Mouse (Mus musculus): ENCODE data around the gene Qk. TPM values are rescaled to one million over a fixed set of nuclear protein-coding genes. Genes with fewer than 3 reads are reported as not detected.
A peak's percentile ranks its signal among the peaks of the same experiment; 100 is the strongest.

Qk gene
- polyA plus RNA-seq, 1 experiment, result 326 TPM

- Histone ChIP-seq H3K4me1 (ENCODE audit: control insufficient read depth, insufficient read depth, insufficient read length, low read length) (peaks cover 9% of the 10 kb centered on the region), H3K27ac (replicated peaks; ENCODE audit: low read depth, low read length) (peak overlapping the region; percentile 83), H3K4me3 (ENCODE audit: insufficient read depth, low read depth, low read length) (peak overlapping the region; percentile 71)
Observed at GRCm38 (mm10) chr17:10334957-10335690, 15.5 kb upstream of the Qk start.

GRCm38 (mm10) chr17:10334481-10334880 is 14.8 kb upstream of the Qk start:
- Histone ChIP-seq H3K4me1 (ENCODE audit: control insufficient read depth, insufficient read depth, insufficient read length, low read length) (peaks cover 10% of the 10 kb centered on the region), H3K4me3 (ENCODE audit: insufficient read depth, low read depth, low read length) (peak overlapping the region; percentile 71; the same call in 1 of the 2 replicates), H3K27ac (replicated peaks; ENCODE audit: low read depth, low read length) (peak overlapping the region; percentile 63)

DNA sequence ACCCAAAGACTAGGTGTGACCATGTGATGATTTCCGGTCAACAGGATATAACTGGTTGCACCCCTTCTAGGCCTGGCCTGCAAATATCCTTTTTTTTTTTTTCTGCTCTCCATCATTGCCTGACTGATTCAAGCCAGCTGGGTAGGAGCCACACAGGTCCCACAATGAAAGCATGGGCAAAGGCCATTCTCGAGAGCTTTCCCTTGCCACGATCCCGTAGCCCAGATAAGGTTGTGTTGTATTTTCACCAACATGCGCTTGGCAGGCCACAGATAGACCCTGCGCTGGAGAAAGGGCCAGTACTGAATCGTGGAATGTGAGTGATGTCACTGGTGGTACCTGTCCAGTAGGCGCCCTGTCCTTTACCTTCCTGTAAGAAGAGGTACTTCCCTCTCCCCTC is 13.7 kb upstream of the Qk start:
- peak overlapping the region; percentile 38 for H3K27ac ChIP-seq (replicated peaks; ENCODE audit: low read depth, low read length)
- peaks cover 11% of the 10 kb centered on the region for H3K4me1 ChIP-seq (ENCODE audit: control insufficient read depth, insufficient read depth, insufficient read length, low read length)
- H3K4me3 ChIP-seq (ENCODE audit: insufficient read depth, low read depth, low read length), result no peak overlapping the region

GRCm38 (mm10) chr17:10332127-10332526 is 12.5 kb upstream of the Qk start:
- H3K27ac ChIP-seq (replicated peaks; ENCODE audit: low read depth, low read length), result no peak overlapping the region
- H3K4me3 ChIP-seq (ENCODE audit: insufficient read depth, low read depth, low read length), result no peak overlapping the region
- H3K4me1 ChIP-seq (ENCODE audit: control insufficient read depth, insufficient read depth, insufficient read length, low read length), result peaks cover 13% of the 10 kb centered on the region

DNA sequence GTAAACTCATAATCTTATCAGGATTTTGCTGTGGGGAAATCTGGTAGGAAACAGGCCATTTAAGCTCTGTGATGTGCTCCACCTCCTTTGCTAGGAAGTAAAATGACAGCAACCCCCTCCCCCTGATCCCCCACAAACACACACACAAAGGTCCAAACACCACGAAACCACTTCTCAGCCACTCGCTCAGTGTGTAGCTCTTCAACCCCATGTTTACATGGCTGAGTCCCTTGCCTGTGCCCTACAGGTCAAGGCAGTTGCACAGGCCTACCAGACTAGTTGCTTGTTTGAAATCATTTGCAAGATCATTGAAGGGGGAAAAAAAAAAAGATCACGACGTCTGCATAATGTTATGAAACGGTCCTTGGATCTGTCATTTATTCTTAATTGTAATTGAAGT is 9.8 kb upstream of the Qk start:
- H3K4me1 ChIP-seq (ENCODE audit: control insufficient read depth, insufficient read depth, insufficient read length, low read length), result peaks cover 15% of the 10 kb centered on the region
- H3K27ac ChIP-seq (replicated peaks; ENCODE audit: low read depth, low read length), result 0 out of 2 replicates have a peak overlapping the region, but pooled peaks have one; percentile 14
- H3K4me3 ChIP-seq (ENCODE audit: insufficient read depth, low read depth, low read length), result no peak overlapping the region

DNA sequence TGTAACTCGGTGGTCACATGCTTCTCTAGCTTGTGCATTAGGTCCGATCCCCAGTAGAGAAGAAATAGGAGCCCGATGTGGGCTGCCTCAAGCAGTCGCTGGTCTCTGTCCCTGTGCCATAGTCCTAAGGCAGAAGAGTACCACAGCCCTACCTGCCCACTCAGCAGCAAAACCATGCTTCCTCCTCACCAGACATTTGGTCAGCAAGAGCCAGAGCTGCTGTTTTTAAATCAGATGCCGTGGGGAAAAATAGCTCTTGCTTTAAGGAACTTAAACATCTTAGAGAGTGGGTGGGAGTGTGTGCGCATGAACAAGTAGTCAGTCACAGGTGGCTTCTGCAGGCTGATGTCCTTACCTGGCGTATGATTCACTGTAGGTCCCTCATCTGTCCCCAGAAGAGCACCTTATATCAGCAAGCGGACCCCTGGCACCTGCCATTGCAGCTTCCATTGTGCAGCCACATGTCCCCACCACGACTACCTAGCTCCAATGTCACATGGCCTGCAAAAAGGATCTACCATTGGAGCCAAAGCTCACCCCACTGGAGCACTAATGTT is 9.0 kb upstream of the Qk start:
- Histone ChIP-seq H3K4me3 (ENCODE audit: insufficient read depth, low read depth, low read length) (no peak overlapping the region), H3K27ac (replicated peaks; ENCODE audit: low read depth, low read length) (no peak overlapping the region; the same call in 1 of the 2 replicates), H3K4me1 (ENCODE audit: control insufficient read depth, insufficient read depth, insufficient read length, low read length) (peaks cover 13% of the 10 kb centered on the region)

DNA sequence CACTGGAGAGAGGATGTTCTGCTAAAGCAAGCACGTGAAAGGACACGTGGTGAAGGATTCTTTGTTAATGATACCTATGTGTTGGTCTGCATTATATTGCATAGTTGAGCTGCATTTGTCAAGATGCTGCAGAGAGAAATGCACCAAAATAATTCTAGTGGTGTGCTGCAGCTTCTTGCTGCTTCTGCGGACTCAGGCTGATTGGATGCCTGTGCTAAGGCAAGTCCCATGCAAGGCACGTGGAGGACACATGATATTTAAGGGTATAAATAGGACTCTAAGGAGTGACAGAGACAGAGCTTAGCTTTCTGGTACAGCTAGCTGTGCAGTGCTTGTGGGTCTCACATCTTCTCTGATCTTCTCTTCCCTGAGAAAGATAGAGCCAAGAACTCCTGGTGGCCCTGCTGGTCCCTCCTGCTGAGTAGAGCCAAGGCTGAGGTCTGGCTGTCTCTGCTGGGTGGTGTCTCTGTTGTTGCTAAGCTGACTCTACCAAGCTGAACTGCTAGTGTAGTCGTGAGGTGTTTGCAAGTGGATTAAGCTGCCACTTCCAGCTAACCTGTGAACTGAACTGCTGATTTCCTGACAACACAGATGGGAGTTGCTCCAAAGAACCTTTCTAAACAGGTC is 8.0 kb upstream of the Qk start:
- Histone ChIP-seq H3K4me1 (ENCODE audit: control insufficient read depth, insufficient read depth, insufficient read length, low read length) (peaks cover 10% of the 10 kb centered on the region), H3K4me3 (ENCODE audit: insufficient read depth, low read depth, low read length) (no peak overlapping the region), H3K27ac (replicated peaks; ENCODE audit: low read depth, low read length) (no peak overlapping the region)

DNA sequence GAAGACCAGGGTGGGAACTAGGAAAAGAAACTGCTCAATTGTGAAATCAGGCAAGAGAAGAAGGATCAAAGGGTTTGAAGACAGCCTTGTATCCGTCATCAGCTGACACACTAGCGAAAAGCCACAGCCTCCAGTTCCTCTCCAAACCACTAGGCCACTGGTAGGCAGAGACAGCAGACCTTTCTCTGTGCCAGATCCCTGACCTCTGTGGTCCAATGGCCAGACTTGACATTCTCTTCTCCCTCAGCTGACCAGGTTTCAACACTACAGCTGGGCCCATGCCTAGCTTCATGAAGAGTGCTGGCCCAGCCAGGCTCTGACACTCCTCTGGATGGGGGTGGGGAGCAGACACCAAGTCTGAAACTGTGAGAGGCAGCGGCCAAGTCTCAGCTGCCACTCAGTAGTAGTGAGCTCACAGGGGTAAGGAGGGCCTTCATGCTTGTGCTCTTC is 7.0 kb upstream of the Qk start:
- Histone ChIP-seq H3K27ac (replicated peaks; ENCODE audit: low read depth, low read length) (peak overlapping the region; percentile 69), H3K4me3 (ENCODE audit: insufficient read depth, low read depth, low read length) (no peak overlapping the region), H3K4me1 (ENCODE audit: control insufficient read depth, insufficient read depth, insufficient read length, low read length) (peaks cover 14% of the 10 kb centered on the region)

- Histone ChIP-seq H3K4me1 (ENCODE audit: control insufficient read depth, insufficient read depth, insufficient read length, low read length) (peaks cover 14% of the 10 kb centered on the region), H3K4me3 (ENCODE audit: insufficient read depth, low read depth, low read length) (no peak overlapping the region), H3K27ac (replicated peaks; ENCODE audit: low read depth, low read length) (peak overlapping the region; percentile 56)
Observed at GRCm38 (mm10) chr17:10325921-10326320, 6.3 kb upstream of the Qk start.

GRCm38 (mm10) chr17:10321754-10322153 is 2.1 kb upstream of the Qk start:
- no peak overlapping the region for H3K4me3 ChIP-seq (ENCODE audit: insufficient read depth, low read depth, low read length)
- peaks cover 8% of the 10 kb centered on the region for H3K4me1 ChIP-seq (ENCODE audit: control insufficient read depth, insufficient read depth, insufficient read length, low read length)
- peak overlapping the region; percentile 84 for H3K27ac ChIP-seq (replicated peaks; ENCODE audit: low read depth, low read length)

DNA sequence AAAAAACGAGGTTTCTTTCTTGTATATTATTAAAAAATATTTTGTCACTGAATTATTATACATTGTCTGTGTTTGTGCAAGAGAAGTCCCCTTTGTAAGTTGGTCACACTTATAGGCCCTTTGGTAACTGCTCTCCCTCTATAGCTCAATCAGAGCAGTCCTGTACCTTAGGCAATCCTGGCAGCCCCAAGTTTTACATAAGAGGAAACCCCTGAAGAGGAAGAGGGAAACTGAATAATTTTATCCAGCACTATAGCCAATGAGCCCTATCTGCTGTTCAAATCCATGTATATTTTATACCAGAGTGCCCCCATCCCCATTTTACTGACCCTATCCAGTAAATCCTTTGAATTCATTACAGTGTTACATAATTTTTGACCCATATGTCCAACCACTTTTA is 1.4 kb upstream of the Qk start:
- Histone ChIP-seq H3K4me3 (ENCODE audit: insufficient read depth, low read depth, low read length) (no peak overlapping the region), H3K27ac (replicated peaks; ENCODE audit: low read depth, low read length) (peak overlapping the region; percentile 72), H3K4me1 (ENCODE audit: control insufficient read depth, insufficient read depth, insufficient read length, low read length) (peaks cover 7% of the 10 kb centered on the region)

DNA sequence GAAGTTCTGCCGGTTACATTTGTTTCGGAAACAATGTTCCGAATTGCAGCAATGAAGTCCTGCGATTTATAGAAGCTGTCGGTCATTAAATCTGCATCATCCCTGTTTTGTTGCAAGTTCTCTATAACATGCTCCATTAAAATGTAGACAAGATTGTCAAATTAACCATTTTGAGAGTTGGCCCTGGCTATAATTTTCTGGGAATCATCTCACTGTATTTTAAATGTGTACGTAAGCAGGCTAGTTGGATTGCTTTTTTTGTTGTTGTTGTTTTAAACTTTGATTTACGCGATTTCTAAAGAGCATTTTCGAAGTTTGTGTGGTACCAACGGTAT is 769 bp upstream of the Qk start:
- peak overlapping the region; percentile 81 for H3K4me3 ChIP-seq (ENCODE audit: insufficient read depth, low read depth, low read length)
- H3K4me1 ChIP-seq (ENCODE audit: control insufficient read depth, insufficient read depth, insufficient read length, low read length), result peaks cover 4% of the 10 kb centered on the region; the same call in 1 of the 2 replicates
- H3K27ac ChIP-seq (replicated peaks; ENCODE audit: low read depth, low read length), result peak overlapping the region; percentile 95

GRCm38 (mm10) chr17:10319431-10319684 is 296 bp downstream of the Qk start:
- H3K27ac ChIP-seq (replicated peaks; ENCODE audit: low read depth, low read length), result peak overlapping the region; percentile 94
- H3K4me3 ChIP-seq (ENCODE audit: insufficient read depth, low read depth, low read length), result peak overlapping the region; percentile 93
- H3K4me1 ChIP-seq (ENCODE audit: control insufficient read depth, insufficient read depth, insufficient read length, low read length), result peaks cover 4% of the 10 kb centered on the region; the same call in 1 of the 2 replicates

DNA sequence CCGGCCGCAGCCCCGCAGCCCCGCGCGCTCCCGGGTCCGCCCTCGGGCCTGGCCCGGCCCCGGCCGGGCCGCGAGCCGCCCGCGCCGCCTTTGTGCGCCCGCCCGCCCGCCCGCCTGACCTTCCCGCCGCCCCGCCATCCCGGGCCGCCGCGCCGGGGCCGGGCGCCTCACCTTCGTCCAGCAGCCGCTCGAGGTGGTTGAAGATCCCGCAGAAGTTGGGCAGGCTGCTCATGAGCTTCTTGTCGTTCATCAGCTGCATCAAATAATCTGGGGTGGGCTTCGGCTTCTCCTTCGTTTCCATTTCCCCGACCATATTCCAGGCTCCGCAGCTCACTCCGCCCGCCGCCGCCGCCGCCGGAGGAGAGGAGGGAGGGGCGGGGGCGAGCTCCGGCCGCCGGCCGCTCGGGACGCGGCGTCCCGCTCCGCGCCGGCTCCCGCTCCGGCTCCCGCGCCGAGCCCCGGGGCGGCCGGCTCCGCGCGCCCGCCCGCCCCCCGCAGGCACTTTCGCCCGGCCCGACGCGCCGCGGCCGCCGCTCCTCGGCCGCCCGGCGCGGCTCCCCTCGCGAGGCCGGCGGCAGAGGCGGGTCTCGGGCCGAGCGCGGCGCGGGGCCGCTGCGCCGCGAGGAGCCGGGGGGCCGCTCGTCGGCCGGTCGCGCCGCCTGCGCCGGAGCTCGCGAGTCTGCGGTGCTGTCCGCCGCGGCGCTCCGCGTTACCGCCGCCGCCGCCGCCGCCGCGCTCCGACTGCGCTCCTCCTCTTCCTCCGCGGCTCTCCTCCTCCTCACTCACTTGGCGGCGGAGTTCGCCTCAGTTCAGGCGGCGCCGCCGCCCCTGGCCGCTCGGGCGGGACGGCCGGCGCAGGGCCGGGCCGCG is 858 bp downstream of the Qk start:
- H3K27ac ChIP-seq (replicated peaks; ENCODE audit: low read depth, low read length), result peak overlapping the region; percentile 98
- H3K4me3 ChIP-seq (ENCODE audit: insufficient read depth, low read depth, low read length), result peak overlapping the region; percentile 93
- peaks cover 6% of the 10 kb centered on the region for H3K4me1 ChIP-seq (ENCODE audit: control insufficient read depth, insufficient read depth, insufficient read length, low read length)

GRCm38 (mm10) chr17:10317981-10318551 is 1.6 kb downstream of the Qk start:
- H3K4me3 ChIP-seq (ENCODE audit: insufficient read depth, low read depth, low read length), result peak overlapping the region; percentile 93

More at GRCm38 (mm10) chr17:10317981-10318551, 1.6 kb downstream of the Qk start:
- Histone ChIP-seq H3K4me1 (ENCODE audit: control insufficient read depth, insufficient read depth, insufficient read length, low read length) (peaks cover 6% of the 10 kb centered on the region), H3K27ac (replicated peaks; ENCODE audit: low read depth, low read length) (peak overlapping the region; percentile 96)

Measured in brown adipose tissue, adult 24 weeks (tissue).